Comparison of ENCODE assay signal across 13 mouse cellular contexts in the genomic region with DNA sequence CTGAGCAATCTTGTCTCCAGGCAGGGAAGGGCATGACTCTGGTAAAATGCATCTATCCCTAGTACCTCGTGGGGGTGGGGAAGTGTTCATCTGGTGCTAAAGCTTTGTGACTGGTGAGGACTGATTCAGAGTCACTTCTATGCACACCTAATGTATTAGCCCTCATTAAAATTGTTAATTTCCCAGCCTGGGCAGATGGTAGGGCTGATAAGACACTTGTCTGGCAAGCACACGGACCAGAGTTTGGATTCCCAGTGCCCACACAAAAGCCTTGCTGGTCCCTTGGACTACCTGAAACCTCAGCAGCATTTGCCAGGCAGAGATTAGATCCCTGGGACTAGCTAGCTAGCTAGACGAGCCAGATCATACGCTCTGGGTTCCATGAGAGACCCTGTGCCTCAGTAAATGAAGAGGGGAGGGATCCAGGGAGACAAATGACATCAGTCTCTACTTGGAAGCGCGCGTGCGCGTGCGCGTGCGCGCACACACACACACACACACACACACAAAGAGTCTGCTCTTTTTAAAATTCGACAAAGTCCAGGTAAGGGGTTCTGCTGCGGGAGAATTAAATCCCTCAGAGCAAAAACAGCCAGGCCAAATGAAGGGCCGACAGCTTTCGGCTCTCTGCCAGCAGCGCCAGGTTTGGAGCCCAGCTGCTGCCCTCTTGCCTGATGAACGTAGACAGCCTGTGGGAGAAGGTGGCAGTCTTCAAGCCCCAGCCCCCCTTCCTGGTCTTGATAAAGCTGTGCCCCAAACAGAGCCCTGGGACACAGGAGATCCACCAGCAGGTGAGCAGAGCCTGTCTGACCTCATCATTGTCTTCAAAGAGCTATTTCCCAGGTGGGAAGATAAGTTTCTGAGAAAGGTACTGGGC. TPM values are rescaled to one million over a fixed set of nuclear protein-coding genes. Genes with fewer than 3 reads are reported as not detected.
DNase-seq lines count a peak whose midpoint lies in the region; ATAC-seq and TF ChIP-seq lines count a peak whose summit lies in the region.
"Had no signal": no experiment of that assay in that cellular context is flagged by ENCODE, and none has a peak within 500 bp of the region (broad histone marks: within the 10 kb centered on the region; RNA-seq: fewer than 3 reads in every experiment).

No protein-coding gene starts in this region.

- H3K4me3 ChIP-seq in gastrocnemius, adult 2 months: no peak overlapping the region
- no peak overlapping the region; the same call in 1 of the 2 replicates for H3K4me3 ChIP-seq in midbrain, embryonic 10.5 days
- H3K4me3 ChIP-seq in midbrain, embryonic 11.5 days (ENCODE audit: low read depth, low read length): no peak overlapping the region
- H3K4me3 ChIP-seq in forebrain, postnatal 0 days (ENCODE audit: low read depth, low read length): 0 out of 2 replicates have a peak overlapping the region, but pooled peaks have one; percentile 11
- no peak overlapping the region for H3K4me3 ChIP-seq in midbrain, postnatal 0 days (ENCODE audit: low read depth, low read length)
- H3K4me3 ChIP-seq in kidney, embryonic 16.5 days (ENCODE audit: low read length): no peak overlapping the region

- intact Hi-C loops in gastrocnemius, adult 2 months (cut with DNase I): no loop called here

- H3K4me2 ChIP-seq in midbrain, embryonic 11.5 days: no peak overlapping the region
- H3K4me2 ChIP-seq in forebrain, postnatal 0 days (ENCODE audit: low read depth): peak overlapping the region; percentile 32
- no peak overlapping the region for H3K4me2 ChIP-seq in midbrain, postnatal 0 days (ENCODE audit: low read depth, low read length, poor library complexity, severe bottlenecking)
- no peak overlapping the region for H3K4me2 ChIP-seq in kidney, embryonic 16.5 days (replicated peaks; ENCODE audit: low read depth, low read length)

- no peaks in the 10 kb centered on the region for H3K27me3 ChIP-seq in midbrain, embryonic 10.5 days (ENCODE audit: low read depth, poor library complexity, severe bottlenecking)
- no peaks in the 10 kb centered on the region for H3K27me3 ChIP-seq in midbrain, embryonic 11.5 days (ENCODE audit: control insufficient read depth, insufficient read depth, low read length)
- H3K27me3 ChIP-seq in forebrain, postnatal 0 days (ENCODE audit: insufficient read depth, low read length): no peaks in the 10 kb centered on the region
- no peaks in the 10 kb centered on the region for H3K27me3 ChIP-seq in midbrain, postnatal 0 days (ENCODE audit: insufficient read depth, low read length)
- H3K27me3 ChIP-seq in kidney, embryonic 16.5 days (ENCODE audit: insufficient read depth, low read length): no peaks in the 10 kb centered on the region

- WGBS in midbrain, embryonic 10.5 days: 64% methylated on average over 19 of the region's 19 CpGs
- 67% methylated on average over 19 of the region's 19 CpGs for WGBS in midbrain, embryonic 11.5 days
- WGBS in forebrain, postnatal 0 days: 47% methylated on average over 19 of the region's 19 CpGs
- WGBS in midbrain, postnatal 0 days: 55% methylated on average over 19 of the region's 19 CpGs
- 73% methylated on average over 19 of the region's 19 CpGs for WGBS in kidney, embryonic 16.5 days

- H3K9ac ChIP-seq in midbrain, embryonic 11.5 days (ENCODE audit: low read length): no peak overlapping the region
- H3K9ac ChIP-seq in forebrain, postnatal 0 days: peak overlapping the region; percentile 36
- no peak overlapping the region for H3K9ac ChIP-seq in midbrain, postnatal 0 days (replicated peaks; ENCODE audit: low read length, poor library complexity, severe bottlenecking)
- H3K9ac ChIP-seq in kidney, embryonic 16.5 days (replicated peaks; ENCODE audit: low read length): no peak overlapping the region

- TF ChIP-seq CTCF in gastrocnemius, adult 2 months (IDR thresholded peaks at IDR 0.05): no peak
- no peak for TF ChIP-seq CTCF in forebrain, postnatal 0 days (IDR thresholded peaks at IDR 0.05; ENCODE audit: low read depth)
- TF ChIP-seq CTCF in midbrain, postnatal 0 days (IDR thresholded peaks at IDR 0.05): no peak

- DNase-seq in gastrocnemius, adult 2 months: peak; percentile 68
- no peak for DNase-seq in gastrocnemius, postnatal 4 days (ENCODE audit: low spot score in 2 of 2)
- DNase-seq in midbrain, embryonic 10.5 days (ENCODE audit: low spot score): no peak
- no peak for DNase-seq in midbrain, embryonic 11.5 days (ENCODE audit: low spot score, missing footprints)
- DNase-seq in forebrain, postnatal 0 days: peak; percentile 66
- DNase-seq in midbrain, postnatal 0 days (ENCODE audit: low spot score): peak; percentile 55
- DNase-seq in thymus, postnatal 10 days (ENCODE audit: low spot score in 2 of 2): no peak
- DNase-seq: adrenal gland, postnatal 14 days; B cell, adult 2 months; embryo, embryonic 11 days had no signal

- H3K27ac ChIP-seq in gastrocnemius, adult 2 months: peak overlapping the region; percentile 61; the same call in 1 of the 2 replicates
- H3K27ac ChIP-seq in midbrain, embryonic 10.5 days (replicated peaks): peak overlapping the region; percentile 55
- H3K27ac ChIP-seq in midbrain, embryonic 11.5 days (ENCODE audit: low read depth, low read length): no peak overlapping the region
- peak overlapping the region; percentile 66 for H3K27ac ChIP-seq in forebrain, postnatal 0 days (ENCODE audit: low read depth, low read length)
- no peak overlapping the region for H3K27ac ChIP-seq in midbrain, postnatal 0 days (ENCODE audit: low read depth, low read length)
- H3K27ac ChIP-seq in kidney, embryonic 16.5 days (ENCODE audit: low read length): no peak overlapping the region

- H3K9me3 ChIP-seq in midbrain, embryonic 10.5 days (replicated peaks): no peaks in the 10 kb centered on the region
- no peaks in the 10 kb centered on the region for H3K9me3 ChIP-seq in midbrain, embryonic 11.5 days (ENCODE audit: control insufficient read depth, low read length)
- no peaks in the 10 kb centered on the region for H3K9me3 ChIP-seq in forebrain, postnatal 0 days (ENCODE audit: low read length)
- H3K9me3 ChIP-seq in midbrain, postnatal 0 days (ENCODE audit: low read length): no peaks in the 10 kb centered on the region
- H3K9me3 ChIP-seq in kidney, embryonic 16.5 days (ENCODE audit: low read length): no peaks in the 10 kb centered on the region

- peaks cover 15% of the 10 kb centered on the region for H3K4me1 ChIP-seq in midbrain, embryonic 10.5 days
- peaks cover 4% of the 10 kb centered on the region; the same call in 1 of the 2 replicates for H3K4me1 ChIP-seq in midbrain, embryonic 11.5 days (ENCODE audit: control insufficient read depth, insufficient read depth, low read length)
- H3K4me1 ChIP-seq in forebrain, postnatal 0 days (ENCODE audit: insufficient read depth): 0 out of 2 replicates have a peak, but pooled peaks cover 5% of the 10 kb centered on the region
- no peaks in the 10 kb centered on the region for H3K4me1 ChIP-seq in midbrain, postnatal 0 days (ENCODE audit: insufficient read depth, low read length)
- no peaks in the 10 kb centered on the region; the same call in 1 of the 2 replicates for H3K4me1 ChIP-seq in kidney, embryonic 16.5 days (ENCODE audit: insufficient read depth, low read length)

- H3K36me3 ChIP-seq in midbrain, embryonic 10.5 days: no peaks in the 10 kb centered on the region
- no peaks in the 10 kb centered on the region for H3K36me3 ChIP-seq in midbrain, embryonic 11.5 days (ENCODE audit: control insufficient read depth, insufficient read depth, low read length)
- no peaks in the 10 kb centered on the region for H3K36me3 ChIP-seq in forebrain, postnatal 0 days (ENCODE audit: insufficient read depth)
- no peaks in the 10 kb centered on the region for H3K36me3 ChIP-seq in midbrain, postnatal 0 days (ENCODE audit: insufficient read depth, low read length)
- H3K36me3 ChIP-seq in kidney, embryonic 16.5 days (ENCODE audit: insufficient read depth, low read length): no peaks in the 10 kb centered on the region

- no peak for ATAC-seq in midbrain, embryonic 11.5 days (ENCODE audit: low FRiP score)
- peak; percentile 68 for ATAC-seq in forebrain, postnatal 0 days
- ATAC-seq in midbrain, postnatal 0 days (ENCODE audit: low FRiP score): no peak
- no peak for ATAC-seq in kidney, embryonic 16.5 days (ENCODE audit: low FRiP score, low TSS enrichment)

RNA-seq across cellular contexts. Expression of a gene that starts 8.9 kb away (rescaled TPM):
- total RNA-seq in gastrocnemius, adult 2 months (2021): 10 to 100 TPM; 32.1 to 38.7 TPM
- total RNA-seq in gastrocnemius, postnatal 4 days (2021): 10 to 100 TPM; 46.2 to 53.8 TPM
- polyA plus RNA-seq in midbrain, embryonic 10.5 days (2016; fragmentation: Nextera tagmentation; extraction: Ambion mirVana): 8.7 and 10.3 TPM in 2 replicates
- polyA plus RNA-seq in midbrain, embryonic 11.5 days (2014; fragmentation: Nextera tagmentation; extraction: Ambion mirVana): 8.2 and 10.5 TPM in 2 replicates
- 13.8 and 19.4 TPM in 2 replicates for total RNA-seq in forebrain, postnatal 0 days (2014; rRNA removed)
- polyA plus RNA-seq in forebrain, postnatal 0 days (2015; fragmentation: Nextera tagmentation; extraction: Ambion mirVana): 10.7 and 14.4 TPM in 2 replicates
- 16.3 and 24.0 TPM in 2 replicates for total RNA-seq in midbrain, postnatal 0 days (2014; rRNA removed)
- polyA plus RNA-seq in midbrain, postnatal 0 days (2015; fragmentation: Nextera tagmentation; extraction: Ambion mirVana): 13.5 and 14.8 TPM in 2 replicates
- polyA plus RNA-seq in kidney, embryonic 16.5 days (2015; fragmentation: Nextera tagmentation; extraction: Ambion mirVana): 17.5 and 22.1 TPM in 2 replicates

RNA-seq across cellular contexts. Expression of a gene that starts 16.3 kb away (rescaled TPM):
- 10 to 100 TPM; 11.5 to 13.3 TPM for total RNA-seq in gastrocnemius, adult 2 months (2021)
- total RNA-seq in gastrocnemius, postnatal 4 days (2021): 10 to 100 TPM; 26.0 to 31.7 TPM
- 77.9 and 83.9 TPM in 2 replicates for polyA plus RNA-seq in midbrain, embryonic 10.5 days (2016; fragmentation: Nextera tagmentation; extraction: Ambion mirVana)
- polyA plus RNA-seq in midbrain, embryonic 11.5 days (2014; fragmentation: Nextera tagmentation; extraction: Ambion mirVana): 62.4 and 62.8 TPM in 2 replicates
- total RNA-seq in forebrain, postnatal 0 days (2014; rRNA removed): 127 and 158 TPM in 2 replicates
- polyA plus RNA-seq in forebrain, postnatal 0 days (2015; fragmentation: Nextera tagmentation; extraction: Ambion mirVana): 84.6 and 91.7 TPM in 2 replicates
- 107 and 110 TPM in 2 replicates for total RNA-seq in midbrain, postnatal 0 days (2014; rRNA removed)
- polyA plus RNA-seq in midbrain, postnatal 0 days (2015; fragmentation: Nextera tagmentation; extraction: Ambion mirVana): 78.6 and 78.8 TPM in 2 replicates
- polyA plus RNA-seq in kidney, embryonic 16.5 days (2015; fragmentation: Nextera tagmentation; extraction: Ambion mirVana): 92.2 and 95.6 TPM in 2 replicates

RNA-seq across cellular contexts. Expression of a gene that starts 40.9 kb away (rescaled TPM):
- not detected for total RNA-seq in gastrocnemius, adult 2 months (2021)
- total RNA-seq in gastrocnemius, postnatal 4 days (2021): not detected
- 0.21 and 0.67 TPM in 2 replicates for polyA plus RNA-seq in midbrain, embryonic 10.5 days (2016; fragmentation: Nextera tagmentation; extraction: Ambion mirVana)
- not detected in 2 replicates for polyA plus RNA-seq in midbrain, embryonic 11.5 days (2014; fragmentation: Nextera tagmentation; extraction: Ambion mirVana)
- total RNA-seq in forebrain, postnatal 0 days (2014; rRNA removed): 0.23 TPM in 1 of 2 replicates, not detected in the other
- polyA plus RNA-seq in forebrain, postnatal 0 days (2015; fragmentation: Nextera tagmentation; extraction: Ambion mirVana): 1.1 and 1.5 TPM in 2 replicates
- not detected in 2 replicates for total RNA-seq in midbrain, postnatal 0 days (2014; rRNA removed)
- 1.1 and 1.3 TPM in 2 replicates for polyA plus RNA-seq in midbrain, postnatal 0 days (2015; fragmentation: Nextera tagmentation; extraction: Ambion mirVana)
- polyA plus RNA-seq in kidney, embryonic 16.5 days (2015; fragmentation: Nextera tagmentation; extraction: Ambion mirVana): 0.56 TPM in 1 of 2 replicates, not detected in the other
- total RNA-seq: adrenal gland, postnatal 14 days; megakaryocyte-erythroid progenitor cell, adult 5-6 weeks had no signal
- polyA plus RNA-seq: liver, embryonic 16.5 days had no signal

Comparison
In these comparisons a context has a peak if more than half of its experiments do, and no peak if none do; other contexts are left out.
1. DNase-seq: peak in gastrocnemius, adult 2 months (single experiment), forebrain, postnatal 0 days (single experiment) and midbrain, postnatal 0 days (single experiment); none in gastrocnemius, postnatal 4 days (0 of 2), midbrain, embryonic 10.5 days (single experiment), midbrain, embryonic 11.5 days (single experiment) and thymus, postnatal 10 days (0 of 2).
2. H3K27ac ChIP-seq: peak in gastrocnemius, adult 2 months (single experiment), midbrain, embryonic 10.5 days (single experiment) and forebrain, postnatal 0 days (single experiment); none in midbrain, embryonic 11.5 days (single experiment), midbrain, postnatal 0 days (single experiment) and kidney, embryonic 16.5 days (single experiment).